Mouse (Mus musculus): ENCODE measurements at regions not wholly inside any gene's neighbourhood (a gene's known extent, or its start where the extent isn't known, plus 50 kb on each side); places are given as distances from the start of the nearest gene placed in this dataset.

GRCm38 (mm10) chr1:193859257-193860125 is 489.4 kb upstream of the Camk1g start:
- ATAC-seq (ENCODE audit: insufficient number of reproducible peaks, low FRiP score, low TSS enrichment) = no peak

DNA sequence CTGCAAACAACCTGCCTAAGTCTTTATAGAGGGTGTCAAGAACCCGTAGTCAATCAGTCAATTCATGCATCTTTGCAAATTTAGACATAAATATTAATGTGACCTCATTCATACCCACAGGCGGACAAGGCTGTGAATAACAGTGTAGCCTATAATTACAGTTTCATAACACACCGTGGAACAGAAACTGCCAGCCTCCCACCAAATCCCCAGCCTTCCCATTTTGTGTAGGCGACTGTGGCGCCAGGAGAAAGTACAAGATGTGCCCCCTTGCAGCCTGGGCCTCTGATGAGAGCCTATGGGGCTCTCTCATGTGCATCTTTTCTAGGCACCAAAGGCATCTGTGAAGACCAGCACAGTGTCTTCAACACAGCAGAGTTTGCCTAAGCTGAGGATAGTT is 477.8 kb upstream of the Camk1g start:
- no peak for ATAC-seq (ENCODE audit: insufficient number of reproducible peaks, low FRiP score, low TSS enrichment)

DNA sequence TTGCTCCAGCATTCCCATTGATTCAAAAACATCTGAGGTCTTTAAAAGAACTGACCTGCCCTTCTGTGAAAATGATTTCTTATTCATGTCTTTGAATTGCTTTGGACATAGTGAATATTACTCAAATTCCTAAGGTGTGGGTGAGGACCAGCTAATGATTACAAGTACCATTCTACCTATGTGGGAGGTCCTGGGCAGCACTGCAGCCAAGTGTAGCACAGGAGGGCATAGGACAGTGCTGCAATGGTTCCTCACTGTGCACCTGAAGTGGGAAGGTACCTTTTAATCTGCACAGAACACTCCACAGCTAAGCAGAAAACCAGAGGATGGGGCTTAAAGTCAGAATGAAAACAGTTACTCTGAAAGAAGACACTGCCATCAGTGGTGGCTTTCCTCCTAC is 474.8 kb upstream of the Camk1g start:
- no peak for ATAC-seq (ENCODE audit: insufficient number of reproducible peaks, low FRiP score, low TSS enrichment)

DNA sequence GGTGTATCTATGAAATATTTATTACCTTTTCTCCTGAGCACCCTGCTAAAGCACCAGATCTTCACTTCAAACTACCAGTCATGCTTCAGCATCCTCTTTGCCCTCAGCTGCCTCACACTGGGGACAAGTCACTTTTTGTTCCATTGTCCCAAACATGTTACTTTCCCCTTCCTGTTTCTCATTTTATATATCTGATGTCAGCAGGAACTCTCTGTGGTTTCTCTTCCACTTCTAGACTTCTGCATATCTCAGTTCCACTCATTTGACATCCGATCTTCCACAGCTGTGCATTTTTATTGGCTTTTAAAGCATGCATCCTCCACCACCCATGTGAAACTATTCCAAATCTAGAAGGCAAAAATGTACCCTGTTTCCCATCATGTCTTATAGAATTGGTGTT is 474.4 kb upstream of the Camk1g start:
- ATAC-seq (ENCODE audit: insufficient number of reproducible peaks, low FRiP score, low TSS enrichment) = no peak

DNA sequence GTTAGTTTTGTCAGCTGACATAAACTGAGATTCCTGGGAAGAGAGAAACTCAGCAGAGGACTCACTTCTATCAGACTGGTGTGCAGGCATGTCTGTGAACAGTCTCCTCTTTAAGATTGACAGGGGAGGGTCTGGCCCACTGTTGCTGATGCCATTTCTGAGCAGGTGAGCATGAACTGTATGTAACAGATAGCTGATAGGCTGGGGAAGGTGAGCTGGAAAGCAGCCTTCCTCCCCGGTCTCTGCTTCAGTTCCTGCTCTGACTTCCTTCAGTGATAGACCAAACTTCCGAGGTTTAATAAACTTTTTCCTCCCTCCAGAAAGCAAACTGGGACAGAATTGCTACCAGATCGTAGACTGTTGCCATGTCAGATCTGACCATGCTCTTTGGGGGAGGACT is 430.9 kb upstream of the Camk1g start:
- no peak for ATAC-seq (ENCODE audit: insufficient number of reproducible peaks, low FRiP score, low TSS enrichment)

GRCm38 (mm10) chr1:193790579-193790978 is 420.5 kb upstream of the Camk1g start:
- no peak for ATAC-seq (ENCODE audit: insufficient number of reproducible peaks, low FRiP score, low TSS enrichment)

DNA sequence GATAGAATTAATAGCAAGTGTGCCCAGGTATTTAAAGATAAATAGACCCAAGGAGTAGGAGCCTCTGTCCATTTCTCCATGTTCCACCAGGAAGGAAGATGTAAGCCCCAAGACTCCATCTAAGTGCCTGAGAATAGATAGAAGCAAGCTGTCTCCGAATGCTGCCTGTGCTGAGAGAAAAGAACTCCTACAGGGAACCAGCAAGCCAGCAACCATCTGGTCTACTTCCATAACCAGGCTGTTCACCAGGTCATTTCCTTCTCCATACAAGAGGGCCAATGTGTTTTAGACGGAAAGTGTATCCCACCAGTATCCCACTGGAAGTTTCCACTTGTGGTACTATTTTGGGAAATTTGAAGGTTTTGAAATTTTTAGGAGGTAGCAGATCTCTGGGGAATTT is 418.4 kb upstream of the Camk1g start:
- peak; percentile 53 for ATAC-seq (ENCODE audit: insufficient number of reproducible peaks, low FRiP score, low TSS enrichment)

- no peak for ATAC-seq (ENCODE audit: insufficient number of reproducible peaks, low FRiP score, low TSS enrichment)
Measured at GRCm38 (mm10) chr1:193787417-193787816, 417.3 kb upstream of the Camk1g start.

- ATAC-seq (ENCODE audit: insufficient number of reproducible peaks, low FRiP score, low TSS enrichment) = peak; percentile 95
Measured at GRCm38 (mm10) chr1:193784966-193785365, 414.9 kb upstream of the Camk1g start.

DNA sequence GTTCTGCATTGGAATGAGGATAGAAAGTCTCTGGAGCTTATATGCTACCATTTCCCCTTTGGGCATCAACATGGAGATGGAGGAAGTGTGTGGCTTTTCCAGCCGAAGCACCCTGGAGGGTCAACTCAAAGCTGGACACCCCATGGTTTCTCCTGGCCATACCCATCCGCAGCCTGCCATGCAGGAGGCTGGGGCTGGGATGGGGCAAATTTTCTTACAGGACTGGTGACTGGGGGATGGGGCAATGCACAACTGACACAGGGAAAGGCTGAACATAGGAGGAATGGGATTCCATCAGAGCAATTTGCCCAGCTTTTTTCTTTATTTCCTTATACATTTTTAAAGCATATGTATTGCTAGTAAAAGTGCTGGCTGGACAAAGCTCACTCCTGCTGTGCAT is 414.4 kb upstream of the Camk1g start:
- peak; percentile 2; the same call in 1 of the 2 replicates for ATAC-seq (ENCODE audit: insufficient number of reproducible peaks, low FRiP score, low TSS enrichment)

- no peak for ATAC-seq (ENCODE audit: insufficient number of reproducible peaks, low FRiP score, low TSS enrichment)
Measured at GRCm38 (mm10) chr1:193778181-193778580, 408.1 kb upstream of the Camk1g start.

GRCm38 (mm10) chr1:193769546-193769945 is 399.4 kb upstream of the Camk1g start:
- no peak for ATAC-seq (ENCODE audit: insufficient number of reproducible peaks, low FRiP score, low TSS enrichment)

- ATAC-seq (ENCODE audit: insufficient number of reproducible peaks, low FRiP score, low TSS enrichment) = no peak
Measured at GRCm38 (mm10) chr1:193764103-193764502, 394.0 kb upstream of the Camk1g start.

DNA sequence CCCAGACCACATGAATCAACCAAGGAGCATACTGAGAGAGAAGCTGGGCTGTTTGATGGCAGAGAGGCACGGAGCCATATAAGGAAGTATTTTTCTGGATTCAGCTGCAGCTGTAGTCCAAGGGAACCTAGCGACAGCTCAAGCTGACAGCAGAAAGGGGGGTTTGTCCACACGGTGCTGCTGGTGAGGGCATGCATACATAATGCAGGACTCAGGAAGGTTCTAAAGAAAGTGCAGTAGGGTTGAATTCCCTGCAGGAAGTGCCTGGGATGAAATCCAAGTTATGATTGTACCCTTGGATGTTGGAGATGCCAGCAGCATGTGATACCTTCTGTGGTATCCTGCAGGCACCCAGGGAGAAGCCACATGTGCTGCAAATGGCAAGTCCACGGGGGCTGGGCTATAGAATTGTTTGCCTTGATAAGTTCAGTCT is 381.7 kb upstream of the Camk1g start:
- peak; percentile 69 for ATAC-seq (ENCODE audit: insufficient number of reproducible peaks, low FRiP score, low TSS enrichment)

- ATAC-seq (ENCODE audit: insufficient number of reproducible peaks, low FRiP score, low TSS enrichment) = peak; percentile 11; the same call in 1 of the 2 replicates
Measured at GRCm38 (mm10) chr1:193750929-193751328, 380.8 kb upstream of the Camk1g start.

DNA sequence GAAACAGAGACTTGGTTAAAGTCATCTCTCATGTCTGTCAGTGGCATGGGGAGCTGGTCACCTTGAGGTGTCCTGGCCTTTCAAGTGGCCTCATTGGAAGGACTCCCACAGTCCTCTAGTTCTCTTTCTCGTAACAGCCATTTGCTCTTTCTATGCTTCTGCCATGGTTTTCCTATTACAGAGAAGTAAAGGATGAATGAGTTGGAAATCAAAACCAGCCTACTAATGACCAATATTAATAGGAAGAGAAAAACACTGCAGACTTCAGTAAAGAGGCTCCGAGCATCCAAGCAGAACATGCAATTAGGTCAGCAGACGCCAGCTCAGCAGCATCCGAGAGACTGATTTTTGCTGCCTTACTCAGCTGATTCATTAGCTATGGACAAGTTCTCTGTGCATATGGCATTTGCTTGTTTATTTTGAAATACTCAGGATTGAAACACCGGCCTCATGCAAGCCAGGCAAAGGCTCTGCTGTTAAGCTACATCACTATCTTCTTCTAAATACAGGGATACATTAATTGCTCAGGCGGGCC is 377.4 kb upstream of the Camk1g start:
- ATAC-seq (ENCODE audit: insufficient number of reproducible peaks, low FRiP score, low TSS enrichment) = peak; percentile 23

GRCm38 (mm10) chr1:193742688-193743087 is 372.6 kb upstream of the Camk1g start:
- no peak for ATAC-seq (ENCODE audit: insufficient number of reproducible peaks, low FRiP score, low TSS enrichment)

DNA sequence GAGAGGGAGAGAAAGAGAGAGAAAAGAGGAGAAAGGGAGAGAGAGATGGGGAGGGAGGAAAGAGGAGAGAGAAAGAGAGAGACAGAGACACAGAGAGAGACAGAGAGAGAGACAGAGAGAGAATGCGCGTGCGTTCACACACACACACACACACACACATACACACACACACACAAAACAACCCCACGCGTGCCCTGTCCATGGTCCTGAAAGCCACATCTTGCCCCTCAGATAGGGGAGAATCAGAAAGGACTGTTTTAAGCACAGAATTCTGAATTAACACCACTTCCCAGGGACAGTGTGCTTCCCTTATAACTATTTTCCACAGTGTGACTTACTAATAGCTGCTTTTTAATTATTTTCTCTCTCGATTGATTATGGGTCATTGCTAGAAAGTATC is 368.7 kb upstream of the Camk1g start:
- no peak for ATAC-seq (ENCODE audit: insufficient number of reproducible peaks, low FRiP score, low TSS enrichment)

GRCm38 (mm10) chr1:193735949-193736518 is 365.9 kb upstream of the Camk1g start:
- no peak for ATAC-seq (ENCODE audit: insufficient number of reproducible peaks, low FRiP score, low TSS enrichment)

- ATAC-seq (ENCODE audit: insufficient number of reproducible peaks, low FRiP score, low TSS enrichment) = no peak
Measured at GRCm38 (mm10) chr1:193734014-193734763, 364.1 kb upstream of the Camk1g start.

DNA sequence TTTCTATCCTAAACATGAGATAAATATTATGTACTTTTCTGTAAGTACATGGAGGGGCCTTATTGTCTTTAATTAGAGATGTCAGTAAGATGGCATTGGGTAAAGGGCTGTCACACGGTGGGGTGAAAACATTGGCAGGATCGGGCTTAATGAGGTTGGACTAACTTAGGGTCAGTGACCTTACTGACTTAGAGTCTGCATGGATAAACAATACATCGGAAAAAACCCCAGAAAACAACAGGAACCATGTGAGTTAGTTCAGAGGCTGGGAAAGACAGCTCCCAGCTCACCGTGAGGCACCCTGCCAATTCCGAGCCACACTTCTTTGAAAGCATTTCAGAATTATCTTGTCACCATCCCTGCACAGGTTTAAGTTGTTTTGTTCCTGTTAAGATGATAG is 363.3 kb upstream of the Camk1g start:
- ATAC-seq (ENCODE audit: insufficient number of reproducible peaks, low FRiP score, low TSS enrichment) = no peak
